Mouse (Mus musculus) megakaryocyte, embryonic 14.5 days (primary cell): Measurements from ENCODE around the gene Trpc3.

Source experiments
- FLI1 ChIP-seq: IDR thresholded peaks from 2 replicates; pipeline ENCODE4 v1.6.1; 2012; ENCODE audit warnings: low read length, inconsistent platforms, mixed read lengths
- GATA1 ChIP-seq: IDR thresholded peaks from 3 replicates; pipeline ENCODE4 v1.6.1; 2012; ENCODE audit warnings: mixed read lengths, low read length, inconsistent platforms, borderline replicate concordance

- TF ChIP-seq GATA1 (no peak), FLI1 (no peak)
These were observed 31.9 kb upstream of the Trpc3 start for GRCm38 (mm10) chr3:36721850-36722249.
